Mouse (Mus musculus) C2C12 (cell line): ENCODE data around the gene Cep68. TPM values are rescaled to one million over a fixed set of nuclear protein-coding genes. Genes with fewer than 3 reads are reported as not detected.

Source experiments
- H3K27me3 ChIP-seq: one replicate; pipeline ENCODE4 v1.6.1; 2011; ENCODE audit not compliant: control insufficient read depth, insufficient read depth, insufficient read length
- H3K36me3 ChIP-seq: one replicate; pipeline ENCODE4 v1.6.1; 2011; ENCODE audit not compliant: control insufficient read depth, insufficient read depth
- H3K4me3 ChIP-seq: one replicate; pipeline ENCODE4 v1.5.1; 2011; ENCODE audit warnings: mild to moderate bottlenecking, control low read depth; ENCODE audit not compliant: poor library complexity, insufficient read depth, severe bottlenecking
- H3K79me2 ChIP-seq: one replicate; pipeline ENCODE4 v1.6.1; 2011; ENCODE audit not compliant: control insufficient read depth, insufficient read depth
- H3K79me3 ChIP-seq: one replicate; pipeline ENCODE4 v1.6.1; 2011; ENCODE audit warnings: low read depth, control low read depth
- H3ac ChIP-seq: one replicate; pipeline ENCODE3; 2011; ENCODE audit warnings: low read depth; ENCODE audit not compliant: control insufficient read depth, insufficient read length
- CEBPB ChIP-seq: IDR thresholded peaks from one replicate; pipeline ENCODE4 v1.6.1; 2011; ENCODE audit warnings: low read depth, mild to moderate bottlenecking, control low read depth, moderate library complexity
- CTCF ChIP-seq: IDR thresholded peaks from one replicate; pipeline ENCODE4 v1.5.1; 2011; ENCODE audit not compliant: control insufficient read depth, insufficient read depth, insufficient read length
- FOSL1 ChIP-seq: IDR thresholded peaks from one replicate; pipeline ENCODE4 v1.8.0; 2011; ENCODE audit warnings: mild to moderate bottlenecking, low read length; ENCODE audit not compliant: poor library complexity, insufficient read depth, severe bottlenecking
- MAX ChIP-seq: IDR thresholded peaks from one replicate; pipeline ENCODE4 v1.6.1; 2011; ENCODE audit warnings: mild to moderate bottlenecking, control low read depth
- MYOD1 ChIP-seq: IDR thresholded peaks from one replicate; pipeline ENCODE4 v1.6.1; 2011; ENCODE audit warnings: low read depth; ENCODE audit not compliant: control insufficient read depth, insufficient read length
- MYOG ChIP-seq: IDR thresholded peaks from one replicate; pipeline ENCODE4 v1.6.1; 2011; ENCODE audit not compliant: control insufficient read depth, insufficient read length; ENCODE audit errors: extremely low read depth
- USF1 ChIP-seq: IDR thresholded peaks from one replicate; pipeline ENCODE4 v1.6.1; 2011; ENCODE audit warnings: low read depth, mild to moderate bottlenecking, control low read depth, moderate library complexity
- polyA plus RNA-seq: library from polyadenylated mRNA; unstranded; fragments of >200 nt; fragmentation: generic; extraction: Trizol; gene quantifications from one replicate; pipeline ENCODE4 v1.2.1, GENCODE M21; 2012; ENCODE audit warnings: missing spikeins

The Cep68 gene
- polyA plus RNA-seq, 1 experiment, result 11.0 TPM

- Histone ChIP-seq H3K79me3 (peaks cover 42% of the 10 kb centered on the region), H3K4me3 (no peak overlapping the region), H3K27me3 (no peaks in the 10 kb centered on the region), H3K79me2 (peaks cover 70% of the 10 kb centered on the region), H3K36me3 (peaks cover 55% of the 10 kb centered on the region), H3ac (no peak overlapping the region)
- no peak for TF ChIP-seq USF1
Measured at GRCm38 (mm10) chr11:20243214-20243913, 5.9 kb downstream of the Cep68 start.

DNA sequence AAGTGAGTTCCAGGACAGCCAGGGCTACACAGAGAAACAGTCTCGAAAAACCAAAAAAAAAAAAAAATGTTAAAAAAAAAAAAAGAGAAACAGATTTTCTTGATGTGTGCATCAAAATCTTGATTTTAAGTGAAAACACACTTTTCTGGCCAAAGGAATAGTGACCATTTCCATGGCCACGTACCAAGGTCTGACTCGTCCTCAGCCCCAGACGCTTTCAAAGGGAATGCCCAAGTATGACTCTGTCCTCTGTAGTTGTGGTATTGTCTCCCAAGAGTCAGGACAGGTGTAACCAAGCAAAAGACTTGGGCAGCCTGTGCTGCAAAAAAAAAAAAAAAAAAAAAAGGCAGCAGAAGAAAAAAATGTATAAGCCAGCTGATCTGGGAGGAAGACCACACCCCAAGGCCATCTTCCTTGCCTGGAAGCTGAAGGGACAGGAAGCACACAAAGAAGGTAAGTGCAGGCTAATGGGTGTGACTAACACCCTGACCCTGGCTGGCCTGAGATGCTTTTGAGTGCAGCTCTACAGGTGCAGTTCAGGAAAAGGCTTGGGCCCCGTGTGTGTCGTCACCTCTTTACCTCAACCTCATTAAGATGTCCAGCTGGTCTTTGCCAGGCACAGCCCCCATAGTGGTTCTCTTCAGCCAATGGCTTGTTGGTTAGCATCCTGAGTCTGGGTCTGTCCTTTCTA is 6.7 kb downstream of the Cep68 start:
- no peak overlapping the region for H3ac ChIP-seq
- H3K79me3 ChIP-seq, result peaks cover 41% of the 10 kb centered on the region
- H3K27me3 ChIP-seq, result no peaks in the 10 kb centered on the region
- TF ChIP-seq FOSL1 (no peak), MYOG (no peak), MYOD1 (peak; percentile 20)
- H3K79me2 ChIP-seq, result peaks cover 61% of the 10 kb centered on the region
- peaks cover 63% of the 10 kb centered on the region for H3K36me3 ChIP-seq
- H3K4me3 ChIP-seq, result no peak overlapping the region

GRCm38 (mm10) chr11:20241311-20241710 is 7.9 kb downstream of the Cep68 start:
- Histone ChIP-seq H3K79me2 (peaks cover 49% of the 10 kb centered on the region), H3K79me3 (peaks cover 30% of the 10 kb centered on the region), H3K4me3 (no peak overlapping the region), H3ac (no peak overlapping the region), H3K27me3 (no peaks in the 10 kb centered on the region), H3K36me3 (peaks cover 70% of the 10 kb centered on the region)
- TF ChIP-seq CTCF (no peak), MAX (no peak), FOSL1 (no peak), CEBPB (no peak), USF1 (no peak), MYOG (no peak)

- Histone ChIP-seq H3ac (no peak overlapping the region), H3K79me3 (peaks cover 20% of the 10 kb centered on the region), H3K4me3 (no peak overlapping the region), H3K79me2 (peaks cover 40% of the 10 kb centered on the region), H3K27me3 (no peaks in the 10 kb centered on the region), H3K36me3 (peaks cover 80% of the 10 kb centered on the region)
- TF ChIP-seq MAX (no peak), MYOD1 (no peak), CEBPB (no peak), MYOG (no peak), CTCF (no peak), USF1 (no peak)
Measured at GRCm38 (mm10) chr11:20240331-20240730, 8.9 kb downstream of the Cep68 start.

DNA sequence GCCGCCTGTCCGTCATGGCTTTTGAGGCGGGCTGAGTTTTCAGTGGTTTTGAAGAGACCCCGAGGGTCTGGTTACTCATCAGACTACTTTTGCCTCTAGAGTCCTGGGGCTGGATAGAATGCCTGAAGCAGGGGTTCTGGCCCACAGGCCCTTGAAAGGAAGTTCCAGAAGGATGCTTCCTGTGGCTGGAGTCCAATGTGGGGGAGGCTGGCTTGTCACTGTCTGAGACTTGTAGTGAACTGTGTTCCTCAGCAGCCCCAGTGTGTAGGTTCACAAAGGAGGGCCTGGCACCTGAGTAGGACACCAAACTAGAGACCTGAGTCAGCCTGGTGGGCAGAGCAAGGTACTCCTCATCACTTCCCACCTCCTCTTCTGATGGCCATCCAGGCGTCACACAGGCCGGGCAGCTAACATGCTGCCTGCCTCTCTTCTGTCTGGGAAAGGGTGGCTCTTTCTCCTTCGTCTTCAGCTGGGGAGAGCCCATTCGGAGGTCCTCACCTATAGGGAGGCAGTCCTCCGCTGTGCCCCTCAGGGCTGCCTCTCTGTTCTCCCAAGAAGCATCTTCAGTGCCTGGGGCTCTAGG is 9.9 kb downstream of the Cep68 start:
- Histone ChIP-seq H3K4me3 (no peak overlapping the region), H3K27me3 (no peaks in the 10 kb centered on the region), H3K36me3 (peaks cover 80% of the 10 kb centered on the region), H3ac (no peak overlapping the region), H3K79me3 (peaks cover 14% of the 10 kb centered on the region), H3K79me2 (peaks cover 30% of the 10 kb centered on the region)
- TF ChIP-seq USF1 (no peak), CTCF (no peak), MYOD1 (no peak), MAX (no peak), CEBPB (no peak), MYOG (no peak), FOSL1 (no peak)

DNA sequence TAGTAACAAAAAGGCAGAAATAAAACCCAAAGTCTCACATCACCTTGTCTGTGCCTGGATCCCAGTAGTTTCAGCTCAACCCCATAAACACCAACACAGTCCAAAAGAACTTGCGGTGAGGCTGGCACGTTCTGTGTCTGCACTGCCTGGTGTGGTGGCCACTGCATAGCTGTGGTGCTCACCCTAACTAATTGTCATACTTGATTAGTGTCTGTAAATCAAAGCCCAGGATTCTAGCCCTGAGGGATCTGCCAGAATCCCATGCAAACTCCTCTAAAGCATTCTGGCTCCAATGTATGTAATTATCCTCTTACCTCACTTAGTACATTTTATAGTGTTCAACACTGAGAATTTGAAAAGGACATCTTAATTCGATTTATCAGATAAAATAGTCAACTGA is 11.3 kb downstream of the Cep68 start:
- Histone ChIP-seq H3K79me2 (peaks cover 16% of the 10 kb centered on the region), H3ac (no peak overlapping the region), H3K79me3 (peaks cover 5% of the 10 kb centered on the region), H3K27me3 (no peaks in the 10 kb centered on the region), H3K4me3 (no peak overlapping the region), H3K36me3 (peaks cover 90% of the 10 kb centered on the region)
- TF ChIP-seq MAX (no peak), CTCF (no peak), MYOD1 (no peak), MYOG (no peak), CEBPB (no peak), FOSL1 (no peak), USF1 (no peak)
